Mouse (Mus musculus): Measurements from ENCODE around the gene Susd5. TPM values are rescaled to one million over a fixed set of nuclear protein-coding genes. Genes with fewer than 3 reads are reported as not detected.
"Not testable (repeated sequence)": the region's sequence is repeated elsewhere in the genome, so short reads cannot be mapped to it uniquely, and the experiment has no call there.

The Susd5 gene
- polyA plus RNA-seq, 1 experiment: 0.22 TPM

DNA sequence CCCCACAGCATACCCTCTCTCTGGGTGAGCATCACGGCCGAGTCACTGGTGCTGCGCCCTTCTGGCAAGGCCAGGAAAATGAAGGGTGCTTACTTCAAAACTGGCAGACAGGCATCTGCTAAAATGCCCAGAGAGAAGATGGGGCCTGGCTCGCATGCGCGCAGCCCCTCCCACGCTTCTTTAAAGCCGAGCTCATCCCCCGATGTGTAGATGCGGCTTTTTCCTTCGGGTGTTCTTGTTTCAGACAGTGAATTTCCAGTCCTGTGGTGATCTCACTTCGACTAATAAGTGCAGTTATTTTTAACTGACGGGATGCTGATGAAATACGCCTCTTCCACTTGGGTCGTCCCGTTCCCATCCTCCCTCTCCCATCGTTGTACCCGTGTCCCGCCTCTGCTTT is 16.7 kb downstream of the Susd5 start:
- TF ChIP-seq POLR2A (IDR thresholded peaks at IDR 0.05; ENCODE audit: borderline replicate concordance, extremely low read depth, insufficient read depth, insufficient read length, poor library complexity, severe bottlenecking) (no peak), CTCF (IDR thresholded peaks at IDR 0.05; ENCODE audit: borderline replicate concordance, extremely low read depth, insufficient read depth, insufficient read length) (no peak)
- DNase-seq (ENCODE audit: low read depth): no peak

DNA sequence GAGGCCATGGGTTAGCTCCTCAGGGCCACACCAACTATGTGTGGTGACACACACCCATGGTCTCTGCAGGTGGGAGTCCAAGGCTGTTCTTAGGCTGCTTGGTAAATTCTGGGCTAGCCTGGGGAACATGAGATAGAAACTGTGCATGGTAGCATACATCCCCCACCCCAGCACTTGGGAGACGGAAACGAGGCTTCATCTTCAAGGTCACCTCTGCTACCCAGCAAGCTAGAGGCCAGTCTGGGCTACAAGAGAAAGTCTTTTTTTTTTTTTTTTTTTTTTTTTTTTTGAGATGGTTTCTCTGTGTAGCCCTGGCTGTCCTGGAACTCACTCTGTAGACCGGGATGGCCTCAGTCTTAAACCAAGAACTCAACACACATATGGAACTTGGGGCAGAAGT is 29.5 kb downstream of the Susd5 start:
- DNase-seq (ENCODE audit: low read depth): no peak
- TF ChIP-seq CTCF (IDR thresholded peaks at IDR 0.05; ENCODE audit: borderline replicate concordance, extremely low read depth, insufficient read depth, insufficient read length): no peak
- no peak for TF ChIP-seq POLR2A (IDR thresholded peaks at IDR 0.05; ENCODE audit: borderline replicate concordance, extremely low read depth, insufficient read depth, insufficient read length, poor library complexity, severe bottlenecking)

DNA sequence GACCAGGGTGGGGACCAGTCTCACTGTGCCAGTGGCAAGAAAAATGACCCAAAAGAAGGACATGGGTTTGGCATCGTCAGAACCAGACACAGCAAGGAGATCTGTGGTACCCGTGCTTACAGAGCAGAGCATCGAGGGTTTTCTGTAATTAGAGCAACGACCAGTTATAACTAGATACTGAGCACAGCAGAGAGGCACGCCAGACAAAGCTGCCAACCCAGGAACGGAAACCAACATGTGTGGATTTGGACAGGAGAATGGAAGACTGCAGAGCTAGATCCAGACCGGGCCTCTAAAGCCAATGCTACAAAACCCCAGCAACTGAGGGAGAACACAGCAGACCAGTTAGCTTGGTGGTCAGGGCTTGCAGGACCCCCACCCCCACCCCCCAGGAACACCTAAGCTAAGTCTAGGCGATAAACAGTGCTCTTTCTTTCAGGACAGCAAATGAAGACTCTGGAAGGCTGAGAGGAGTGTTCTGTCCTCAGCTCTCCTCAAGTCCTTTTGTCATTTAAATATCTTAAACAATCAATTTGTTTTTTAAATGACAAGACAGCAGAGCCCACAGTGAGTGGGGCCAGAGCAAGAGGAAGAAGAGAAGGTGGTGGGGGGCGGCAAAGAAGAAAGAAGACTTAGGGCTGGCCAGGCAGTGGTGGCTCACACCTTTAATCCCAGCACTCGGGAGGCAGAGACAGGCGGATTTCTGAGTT is 30.3 kb downstream of the Susd5 start:
- TF ChIP-seq CTCF (IDR thresholded peaks at IDR 0.05; ENCODE audit: borderline replicate concordance, extremely low read depth, insufficient read depth, insufficient read length) (no peak), POLR2A (IDR thresholded peaks at IDR 0.05; ENCODE audit: borderline replicate concordance, extremely low read depth, insufficient read depth, insufficient read length, poor library complexity, severe bottlenecking) (no peak)
- no peak for DNase-seq (ENCODE audit: low read depth)

DNA sequence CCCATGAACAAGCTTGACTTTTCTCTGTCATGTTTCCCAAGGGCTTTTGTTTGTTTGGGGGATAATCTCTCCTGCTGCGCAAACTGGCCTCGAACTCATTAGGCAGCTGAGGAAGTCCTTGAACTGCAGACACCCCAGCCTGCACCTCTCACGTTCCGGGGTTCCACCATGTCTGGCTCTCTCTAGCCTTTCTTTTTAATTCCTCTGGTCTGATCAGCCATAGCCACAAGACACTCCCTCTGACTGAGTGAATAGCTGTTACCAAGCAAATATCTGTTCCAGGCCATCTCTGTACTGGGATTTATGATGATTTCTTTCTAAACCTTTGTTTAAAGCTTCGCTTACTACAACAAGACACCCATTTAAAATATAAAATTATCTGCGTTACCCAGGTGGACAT is 31.9 kb downstream of the Susd5 start:
- not testable (repeated sequence) for DNase-seq (ENCODE audit: low read depth)

DNA sequence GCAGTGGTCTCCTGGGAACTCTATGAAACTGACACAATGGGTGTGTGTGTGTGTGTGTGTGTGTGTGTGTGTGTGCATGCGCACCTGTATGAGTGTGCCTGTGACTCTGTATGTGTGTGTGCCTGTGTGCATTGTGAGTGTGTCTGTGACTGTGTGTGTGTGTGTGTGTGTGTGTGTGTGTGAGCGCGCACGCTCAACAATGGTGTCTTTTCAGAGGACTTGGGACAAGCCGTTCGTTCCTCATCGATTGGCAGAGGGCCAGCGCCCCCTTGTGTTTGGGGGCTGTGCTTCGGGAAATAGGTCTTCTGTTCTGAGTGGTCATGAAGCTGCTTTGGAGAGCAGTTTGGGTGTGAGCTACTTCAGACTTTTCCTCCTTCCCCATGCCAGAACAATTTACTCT is 35.2 kb downstream of the Susd5 start:
- DNase-seq (ENCODE audit: low read depth): peak; percentile 80
- peak; percentile 24; the same call in 1 of the 2 replicates for TF ChIP-seq CTCF (IDR thresholded peaks at IDR 0.05; ENCODE audit: borderline replicate concordance, extremely low read depth, insufficient read depth, insufficient read length)

DNA sequence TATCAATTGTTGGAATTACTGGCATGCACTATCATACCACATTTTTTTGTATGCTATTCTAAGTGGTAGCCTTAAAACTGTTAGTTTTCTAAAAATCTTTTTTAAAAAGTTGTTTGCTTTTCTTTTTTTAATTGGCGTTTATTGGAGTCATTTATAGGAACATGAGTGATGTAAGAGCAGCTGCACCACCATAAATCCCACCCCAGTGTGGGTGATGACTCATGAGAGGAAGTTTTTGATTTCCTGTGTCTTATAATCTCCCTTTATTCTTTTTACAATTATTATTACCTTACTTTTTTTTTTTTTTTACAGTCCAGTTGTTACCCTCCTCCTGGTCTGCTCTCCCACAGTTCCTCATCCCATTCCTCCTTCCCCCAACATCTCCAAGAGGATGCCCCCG is 37.9 kb downstream of the Susd5 start:
- DNase-seq (ENCODE audit: low read depth): no peak
- TF ChIP-seq CTCF (IDR thresholded peaks at IDR 0.05; ENCODE audit: borderline replicate concordance, extremely low read depth, insufficient read depth, insufficient read length) (no peak), POLR2A (IDR thresholded peaks at IDR 0.05; ENCODE audit: borderline replicate concordance, extremely low read depth, insufficient read depth, insufficient read length, poor library complexity, severe bottlenecking) (no peak)

DNA sequence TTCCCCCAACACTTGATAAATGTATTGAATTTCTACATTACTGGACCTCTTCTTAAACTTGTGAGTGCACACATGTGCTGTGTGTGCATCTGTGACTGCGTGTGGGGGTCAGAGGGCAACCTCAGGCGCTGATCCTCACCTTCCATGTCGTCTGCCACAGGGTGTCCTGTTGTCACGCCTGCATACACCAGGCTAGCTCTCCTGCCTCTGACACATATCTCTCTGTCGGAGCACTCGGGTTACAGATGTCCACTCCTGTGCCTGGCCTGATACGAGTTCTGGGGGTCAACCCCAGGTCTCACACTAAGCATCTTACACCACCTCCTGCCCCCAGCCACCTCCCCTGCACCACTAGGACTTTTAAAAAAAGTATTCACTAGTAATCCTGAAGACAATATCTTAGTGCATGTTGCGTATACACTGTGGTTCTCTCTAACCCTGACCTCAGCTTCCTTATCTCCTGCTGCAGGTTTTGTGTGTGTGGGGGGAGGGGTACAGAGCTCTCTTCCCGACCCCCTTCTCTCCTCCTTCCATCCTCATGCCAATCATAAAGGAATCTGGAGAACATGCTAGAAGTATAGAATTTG is 41.9 kb downstream of the Susd5 start:
- no peak for TF ChIP-seq POLR2A (IDR thresholded peaks at IDR 0.05; ENCODE audit: borderline replicate concordance, extremely low read depth, insufficient read depth, insufficient read length, poor library complexity, severe bottlenecking)
- no peak for DNase-seq (ENCODE audit: low read depth)

DNA sequence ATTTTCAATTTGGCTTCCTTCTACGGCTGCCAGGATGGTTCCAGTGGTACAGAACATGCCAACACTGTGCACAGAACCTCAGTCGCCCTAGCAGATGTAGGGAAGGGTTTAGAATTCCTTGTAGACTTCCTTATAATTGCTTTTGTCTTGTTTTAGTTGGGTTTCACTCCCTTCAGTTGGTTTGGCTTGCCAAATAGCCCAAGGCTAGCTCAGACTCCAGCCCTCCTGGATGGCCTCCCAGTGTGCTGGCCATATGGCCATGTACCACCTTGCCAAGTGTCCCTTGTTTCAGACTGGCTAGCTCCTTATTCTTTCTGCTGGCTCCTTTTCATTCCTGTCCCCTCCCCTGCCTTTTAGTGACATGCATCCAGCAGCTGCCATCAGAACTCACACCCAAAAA is 53.3 kb downstream of the Susd5 start:
- TF ChIP-seq CTCF (IDR thresholded peaks at IDR 0.05; ENCODE audit: borderline replicate concordance, extremely low read depth, insufficient read depth, insufficient read length) (no peak), POLR2A (IDR thresholded peaks at IDR 0.05; ENCODE audit: borderline replicate concordance, extremely low read depth, insufficient read depth, insufficient read length, poor library complexity, severe bottlenecking) (no peak)
- peak; percentile 65 for DNase-seq (ENCODE audit: low read depth)

DNA sequence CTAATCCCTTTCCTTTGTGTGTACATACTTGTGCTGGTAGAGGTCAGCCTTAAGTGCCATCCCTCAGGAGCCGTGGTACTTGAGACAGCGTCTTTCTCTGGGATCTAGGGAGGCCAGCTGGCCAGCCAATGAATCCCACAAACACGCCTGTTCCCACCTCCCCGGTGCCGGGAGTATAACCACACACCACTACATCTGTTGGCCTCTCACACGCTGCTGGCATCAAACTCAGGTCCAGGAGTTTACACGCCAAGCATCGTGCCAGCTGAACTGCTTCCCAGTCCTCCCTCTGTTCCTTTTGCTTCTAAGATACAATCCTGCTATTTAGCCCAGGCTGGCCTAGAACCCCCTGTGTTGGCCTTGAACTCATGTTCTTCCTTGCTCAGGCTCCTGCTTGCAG is 54.2 kb downstream of the Susd5 start:
- TF ChIP-seq POLR2A (IDR thresholded peaks at IDR 0.05; ENCODE audit: borderline replicate concordance, extremely low read depth, insufficient read depth, insufficient read length, poor library complexity, severe bottlenecking) (no peak), CTCF (IDR thresholded peaks at IDR 0.05; ENCODE audit: borderline replicate concordance, extremely low read depth, insufficient read depth, insufficient read length) (no peak)
- DNase-seq (ENCODE audit: low read depth): peak; percentile 13

DNA sequence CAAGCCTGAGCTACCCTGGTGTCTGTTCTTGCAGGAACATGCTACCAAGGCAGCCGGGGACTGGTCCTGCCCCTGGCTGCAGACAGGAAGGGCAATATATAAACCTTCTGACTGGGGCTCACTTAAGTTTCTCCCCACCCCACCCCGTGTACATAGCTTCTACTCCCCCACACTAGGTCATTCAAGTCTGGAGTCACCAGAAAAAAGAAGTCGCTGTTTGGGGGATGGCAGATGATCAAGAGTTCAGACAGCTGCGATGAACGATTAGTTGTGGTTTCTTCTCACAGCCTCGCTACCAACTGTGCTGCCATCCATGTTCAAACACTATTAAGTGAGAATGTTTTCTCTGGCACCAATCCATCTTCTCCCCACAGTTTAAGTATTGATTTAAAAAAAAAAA is 55.3 kb downstream of the Susd5 start:
- TF ChIP-seq POLR2A (IDR thresholded peaks at IDR 0.05; ENCODE audit: borderline replicate concordance, extremely low read depth, insufficient read depth, insufficient read length, poor library complexity, severe bottlenecking): no peak
- no peak for TF ChIP-seq CTCF (IDR thresholded peaks at IDR 0.05; ENCODE audit: borderline replicate concordance, extremely low read depth, insufficient read depth, insufficient read length)
- DNase-seq (ENCODE audit: low read depth): peak; percentile 26

DNA sequence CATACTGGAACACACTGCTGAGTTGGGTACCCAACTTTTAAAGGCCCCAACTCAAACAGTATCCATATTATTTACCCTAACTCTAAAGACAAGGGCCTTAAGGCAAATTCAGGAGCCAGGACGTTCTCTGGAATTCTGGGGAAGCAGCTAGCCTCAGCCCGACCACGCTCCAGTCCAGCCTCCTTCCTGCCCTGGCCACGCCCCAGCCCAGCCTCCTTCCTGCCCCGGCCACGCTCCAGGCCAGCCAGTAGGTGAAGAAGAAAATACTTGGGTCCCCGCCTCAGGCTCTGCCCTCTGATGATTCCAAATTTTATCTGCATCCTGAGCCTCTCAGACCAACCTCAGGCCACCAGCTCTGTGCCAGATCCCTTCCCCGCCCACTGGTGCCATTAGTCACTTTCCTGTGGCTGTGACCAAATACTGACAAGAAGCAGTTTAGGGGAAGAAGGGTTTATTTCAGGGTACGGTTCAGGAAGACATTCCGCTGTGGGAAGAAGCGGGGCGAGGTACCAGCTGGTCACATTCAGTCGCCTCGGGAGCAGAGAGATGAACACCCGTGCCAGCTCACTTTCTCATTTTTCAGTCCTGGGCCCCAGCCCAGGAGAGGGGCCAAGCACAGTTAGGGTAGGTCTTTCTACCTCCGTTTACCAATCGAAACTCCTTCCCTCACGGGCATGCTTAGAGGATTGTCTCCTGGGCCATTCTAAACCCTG is 57.1 kb downstream of the Susd5 start:
- TF ChIP-seq POLR2A (IDR thresholded peaks at IDR 0.05; ENCODE audit: borderline replicate concordance, extremely low read depth, insufficient read depth, insufficient read length, poor library complexity, severe bottlenecking): no peak
- TF ChIP-seq CTCF (IDR thresholded peaks at IDR 0.05; ENCODE audit: borderline replicate concordance, extremely low read depth, insufficient read depth, insufficient read length): no peak
- no peak for DNase-seq (ENCODE audit: low read depth)

DNA sequence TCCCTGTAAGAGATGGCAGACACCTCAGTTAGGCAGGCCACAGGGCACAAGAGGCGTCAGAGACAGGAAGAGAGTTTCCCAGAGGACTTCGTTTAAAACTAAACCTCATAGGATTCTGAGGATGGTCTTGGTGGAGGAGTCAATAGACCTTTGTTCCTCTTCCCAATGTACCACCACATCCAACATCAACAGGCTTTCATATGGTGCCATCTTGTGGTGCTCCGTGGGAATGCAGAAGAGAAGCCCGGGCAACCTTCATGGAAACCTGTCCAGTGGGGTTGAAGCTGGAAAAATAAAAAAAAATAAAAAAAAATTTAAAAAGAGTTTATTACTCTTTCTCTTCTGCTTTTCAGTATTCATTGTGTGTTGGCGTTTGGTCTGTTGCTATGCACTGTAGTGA is 59.7 kb downstream of the Susd5 start:
- peak; percentile 61 for TF ChIP-seq CTCF (IDR thresholded peaks at IDR 0.05; ENCODE audit: borderline replicate concordance, extremely low read depth, insufficient read depth, insufficient read length)
- peak; percentile 61 for DNase-seq (ENCODE audit: low read depth)

DNA sequence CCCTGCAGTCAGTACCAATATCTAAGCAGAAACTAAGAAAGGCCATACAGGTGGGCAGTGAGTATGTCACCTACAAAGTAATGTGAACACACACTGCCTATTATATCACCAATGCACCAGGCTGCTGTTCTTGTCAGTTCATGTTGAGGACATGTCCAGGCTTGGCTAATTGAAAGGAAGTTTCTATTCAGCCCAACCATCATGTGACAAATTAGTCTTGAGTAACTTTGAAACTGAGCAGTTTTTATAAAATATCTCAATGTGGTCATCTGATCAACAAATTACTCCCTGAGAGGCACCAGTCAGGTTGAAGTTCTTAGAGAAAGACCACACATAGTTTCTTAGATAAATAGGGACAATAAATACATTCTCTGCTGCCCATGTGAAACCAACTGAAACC is 65.9 kb downstream of the Susd5 start:
- not testable (repeated sequence) for DNase-seq (ENCODE audit: low read depth)

DNA sequence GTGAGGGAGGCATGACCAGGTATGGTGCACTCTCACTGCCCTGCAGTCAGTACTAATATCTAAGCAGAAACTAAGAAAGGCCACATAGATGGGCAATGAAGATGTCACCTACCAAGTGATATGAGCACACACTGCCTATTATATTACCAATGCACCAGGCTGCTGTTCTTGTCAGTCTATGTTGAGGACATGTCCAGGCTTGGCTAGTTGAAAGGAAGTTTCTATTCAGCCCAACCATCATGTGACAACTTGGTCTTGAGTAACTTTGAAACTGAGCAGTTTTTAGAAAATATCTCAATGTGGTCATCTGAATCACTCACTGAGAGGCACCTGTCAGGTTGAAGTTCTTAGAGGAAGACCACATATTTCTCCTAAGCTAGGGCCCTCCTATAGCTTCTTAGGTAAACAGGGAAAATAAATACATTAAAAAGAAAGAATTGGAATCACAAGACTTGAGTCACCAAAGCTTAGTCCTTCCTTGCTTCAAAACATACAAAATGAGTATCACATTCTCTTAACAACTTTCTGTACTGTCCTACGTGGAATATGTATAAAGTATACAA is 72.4 kb downstream of the Susd5 start:
- DNase-seq (ENCODE audit: low read depth): not testable (repeated sequence)

All from brain, embryonic 14.5 days (tissue).